Mouse (Mus musculus) thymus, postnatal 4 days (tissue): ENCODE measurements at regions not wholly inside any gene's neighbourhood (a gene's known extent, or its start where the extent isn't known, plus 50 kb on each side); places are given as distances from the start of the nearest gene placed in this dataset.

Source experiments
- DNase-seq: peaks from one replicate; pipeline ENCODE4 v3.0.0; 2021

- DNase-seq, result no peak
These were observed 55.7 kb downstream of the Plk2 start for GRCm38 (mm10) chr13:110450526-110450925.

- DNase-seq, result no peak
These were observed 57.2 kb downstream of the Plk2 start for GRCm38 (mm10) chr13:110452009-110452525.

DNA sequence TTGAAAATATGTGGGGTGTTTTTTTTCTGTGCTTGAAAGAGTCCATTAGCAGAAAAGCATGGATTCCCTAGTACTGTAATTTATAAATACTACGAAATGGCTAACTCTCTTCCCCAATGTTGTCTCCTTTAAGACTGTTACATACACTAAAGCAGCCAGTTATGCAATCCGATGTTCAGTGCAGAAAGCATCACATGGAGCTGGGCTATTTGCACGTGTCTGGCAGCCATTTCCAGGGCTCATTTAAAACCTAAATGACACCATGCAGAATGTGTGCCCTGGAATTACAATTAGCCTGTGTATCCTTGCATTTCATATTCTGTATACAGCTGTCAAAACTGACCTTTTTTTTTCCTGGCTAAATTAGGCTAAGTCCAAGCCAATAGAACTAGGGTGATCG, 60.2 kb downstream of the Plk2 start:
- DNase-seq, result no peak

GRCm38 (mm10) chr13:110455569-110456196, 60.8 kb downstream of the Plk2 start:
- DNase-seq, result no peak

GRCm38 (mm10) chr13:110458701-110459100, 63.9 kb downstream of the Plk2 start:
- DNase-seq, result no peak

GRCm38 (mm10) chr13:110461581-110461980, 66.7 kb downstream of the Plk2 start:
- DNase-seq, result no peak

GRCm38 (mm10) chr13:110471526-110471925, 76.7 kb downstream of the Plk2 start:
- no peak for DNase-seq

- no peak for DNase-seq
These were observed 82.9 kb downstream of the Plk2 start for GRCm38 (mm10) chr13:110477709-110478108.

DNA sequence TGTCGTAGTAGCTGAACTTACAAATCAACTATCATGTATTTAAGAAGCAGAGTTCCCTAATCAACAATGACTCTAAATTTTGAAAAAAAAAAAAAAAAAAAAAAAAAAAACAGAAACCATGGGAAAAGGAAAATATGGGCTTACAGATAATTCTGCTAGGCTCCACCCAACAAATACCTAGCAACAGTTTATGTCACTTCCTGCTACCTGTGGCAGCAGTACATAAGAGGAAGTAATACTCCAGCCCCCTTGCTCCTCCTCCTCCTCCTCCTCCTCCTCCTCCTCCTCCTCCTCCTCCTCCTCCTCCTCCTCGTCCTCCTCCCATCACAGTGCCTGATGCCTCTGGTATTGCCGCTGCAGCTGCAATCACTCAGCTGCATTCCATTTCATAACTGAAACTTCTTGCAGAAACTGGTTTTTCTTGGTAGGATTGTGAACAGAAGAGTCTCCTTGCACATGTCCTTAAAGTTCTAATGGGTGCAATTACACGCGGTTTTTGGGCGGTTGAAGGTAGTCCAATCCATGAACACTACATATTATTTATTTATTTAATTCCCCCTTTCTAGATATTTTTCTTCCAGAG, 89.6 kb downstream of the Plk2 start:
- no peak for DNase-seq

DNA sequence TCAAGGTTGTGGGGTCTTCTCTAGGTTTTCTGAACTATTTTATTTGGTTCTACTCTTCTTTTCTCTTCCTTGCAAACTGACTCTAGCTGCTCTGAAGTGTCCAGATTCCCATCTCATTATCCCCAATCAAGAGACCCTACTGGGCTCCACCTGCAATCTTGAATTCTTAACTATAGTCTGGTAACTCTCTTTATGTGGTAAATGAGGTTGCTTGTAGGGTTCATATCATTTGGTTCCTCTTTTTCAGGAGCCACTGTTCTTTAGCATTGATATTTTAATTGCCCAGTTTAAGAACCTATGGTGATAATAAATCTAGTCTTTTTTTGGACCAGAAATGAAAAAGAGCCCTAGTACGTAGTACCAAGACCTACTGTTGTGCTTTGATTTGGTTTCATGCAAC, 90.7 kb downstream of the Plk2 start:
- DNase-seq, result no peak

- no peak for DNase-seq
These were observed 95.3 kb downstream of the Plk2 start for GRCm38 (mm10) chr13:110490166-110490565.

DNA sequence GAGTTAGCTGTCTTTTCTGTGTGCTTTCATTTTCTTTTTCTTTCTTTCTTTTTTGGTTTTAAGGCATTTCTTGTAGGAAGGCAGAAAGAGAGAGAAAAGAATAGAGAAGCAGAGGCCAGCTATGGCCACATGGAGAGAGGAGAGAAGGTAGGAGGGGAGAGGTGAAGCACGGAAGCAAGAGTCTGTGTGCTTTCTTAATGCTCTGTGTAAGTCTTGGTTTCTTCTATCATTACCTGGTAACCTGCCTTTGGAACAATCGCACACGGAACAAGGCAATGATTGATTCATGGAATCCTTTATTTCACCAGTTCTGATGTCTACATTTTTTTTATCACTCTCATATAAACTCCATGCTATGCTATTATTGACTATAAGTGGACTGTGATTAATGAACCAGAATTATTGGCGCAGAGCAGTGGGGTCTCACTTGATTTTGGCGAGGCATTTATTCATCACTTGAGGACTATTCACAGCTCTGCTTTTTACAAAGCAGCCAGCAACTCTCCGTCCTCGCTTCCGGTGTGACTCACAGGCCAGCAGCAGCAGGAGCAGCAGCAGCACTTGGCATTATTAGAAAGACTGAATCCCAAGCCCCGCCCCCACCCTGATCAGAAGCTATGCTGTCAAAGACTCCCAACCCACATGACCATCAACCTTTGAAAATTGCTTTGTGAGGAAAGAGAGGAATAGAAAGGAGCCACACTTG, 97.6 kb downstream of the Plk2 start:
- no peak for DNase-seq

DNA sequence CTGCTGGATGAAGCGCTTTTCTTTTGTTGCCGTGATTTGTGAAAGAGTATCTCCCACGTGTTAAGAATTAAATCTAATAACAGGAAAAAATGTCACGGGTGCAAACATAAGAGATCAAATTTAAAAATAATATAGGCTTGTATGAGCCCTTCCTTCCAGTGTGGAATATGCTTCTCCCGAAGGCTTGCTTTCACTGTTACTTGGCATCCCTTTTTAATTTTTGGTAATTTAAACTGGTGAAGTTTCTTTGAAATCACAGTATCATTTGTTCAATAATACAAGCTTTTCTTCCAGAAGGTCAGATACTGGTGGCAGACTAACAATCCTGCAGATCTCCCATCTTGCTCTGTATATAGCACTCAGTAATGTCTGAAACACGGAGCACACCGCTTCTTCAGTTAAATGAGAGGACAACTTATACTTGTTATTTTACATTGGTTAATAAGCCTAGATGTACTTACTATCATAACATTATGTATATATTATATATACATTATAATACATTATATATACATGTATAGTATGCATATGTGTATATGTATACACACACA, 98.2 kb downstream of the Plk2 start:
- DNase-seq, result no peak

GRCm38 (mm10) chr13:110497461-110497860, 102.6 kb downstream of the Plk2 start:
- no peak for DNase-seq

- DNase-seq, result no peak
These were observed 113.0 kb downstream of the Plk2 start for GRCm38 (mm10) chr13:110507814-110508362.

- DNase-seq, result no peak
These were observed 123.1 kb downstream of the Plk2 start for GRCm38 (mm10) chr13:110517986-110518385.

DNA sequence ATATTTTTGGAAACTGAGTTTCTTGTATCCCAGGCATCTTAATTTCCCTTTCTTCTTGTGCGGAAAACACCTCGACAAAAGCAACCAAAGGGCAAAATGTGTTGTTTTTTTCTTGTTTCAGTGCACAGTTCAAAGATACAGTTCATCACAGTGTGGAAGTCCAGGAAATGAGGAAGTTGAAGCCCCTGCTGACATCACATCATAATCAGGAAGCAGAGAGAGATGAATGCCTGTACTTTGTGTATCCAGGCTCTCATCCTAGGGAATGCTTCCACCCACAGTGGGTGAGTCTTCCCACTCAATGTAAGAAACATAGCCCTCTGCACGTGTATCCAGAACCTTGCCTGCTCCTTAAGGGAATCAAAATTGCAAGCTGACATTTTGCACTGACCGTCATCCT, 128.1 kb downstream of the Plk2 start:
- no peak for DNase-seq

DNA sequence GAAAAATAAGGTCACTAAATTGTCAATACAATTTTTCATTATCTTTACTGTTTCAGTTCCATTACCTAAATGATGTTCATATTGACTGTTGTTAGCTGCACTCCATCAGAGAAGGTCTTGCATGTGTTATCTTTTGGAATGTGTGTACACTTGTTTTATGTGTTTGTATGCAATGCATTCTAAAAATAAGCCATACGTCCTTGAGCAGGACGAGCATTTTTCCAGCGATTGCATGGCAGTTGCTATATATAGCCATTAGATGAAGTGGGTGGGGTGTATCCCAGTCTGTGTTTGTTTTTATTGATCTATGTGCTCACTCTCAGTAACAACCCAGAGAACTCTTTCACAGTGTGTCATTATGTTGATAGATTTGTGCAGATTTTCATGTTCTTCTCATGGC, 132.8 kb downstream of the Plk2 start:
- no peak for DNase-seq

- no peak for DNase-seq
These were observed 134.8 kb downstream of the Plk2 start for GRCm38 (mm10) chr13:110529624-110530023.

GRCm38 (mm10) chr13:110534320-110534764, 139.5 kb downstream of the Plk2 start:
- DNase-seq, result peak; percentile 11

DNA sequence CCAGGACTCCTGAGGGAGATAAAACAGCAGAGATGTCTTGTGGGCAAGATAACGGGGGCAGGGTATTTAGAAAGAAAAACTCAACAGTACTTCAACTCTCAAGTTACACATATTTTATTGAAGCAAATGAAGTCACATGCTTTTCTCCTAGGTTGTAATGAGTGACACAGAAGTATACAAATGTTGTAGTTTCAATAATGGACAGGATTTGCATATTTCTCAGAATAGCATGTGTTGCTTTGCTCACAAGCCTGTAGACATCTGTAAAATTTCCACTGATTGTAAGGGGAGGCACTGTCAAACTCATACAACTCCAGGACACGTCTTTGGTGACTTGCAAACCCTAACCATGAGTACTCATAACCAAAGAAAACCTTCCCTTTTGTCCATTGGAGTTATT, 140.9 kb downstream of the Plk2 start:
- DNase-seq, result no peak

DNA sequence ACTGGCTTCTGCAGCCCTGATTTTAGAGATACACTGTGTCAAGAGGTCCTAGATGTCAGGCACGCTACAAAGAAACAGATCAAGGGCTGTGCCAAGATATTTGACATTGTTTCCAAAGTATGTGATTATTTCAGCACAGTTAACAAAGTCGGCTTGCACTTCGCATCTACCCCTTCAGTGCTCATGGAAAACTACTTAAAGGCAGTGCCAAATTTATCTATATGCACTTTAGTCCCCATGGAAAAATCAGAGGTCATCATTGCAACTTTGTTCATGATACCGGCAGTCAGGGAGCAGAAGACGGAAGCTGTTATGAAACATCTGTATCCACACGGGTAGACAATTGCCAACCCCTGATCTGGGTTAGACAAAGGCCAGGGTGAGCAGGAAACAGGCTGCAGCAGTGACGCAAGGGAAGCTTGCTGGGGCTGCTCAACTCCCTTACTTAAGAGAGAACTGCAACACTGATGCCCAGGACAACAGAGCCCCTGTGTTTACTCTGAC, 143.2 kb downstream of the Plk2 start:
- no peak for DNase-seq

- DNase-seq, result no peak
These were observed 145.9 kb downstream of the Plk2 start for GRCm38 (mm10) chr13:110540543-110541265.
